Mouse (Mus musculus) liver, embryonic 15.5 days (tissue): ENCODE measurements around the gene Lemd2. TPM values are rescaled to one million over a fixed set of nuclear protein-coding genes. Genes with fewer than 3 reads are reported as not detected.
"Not testable (repeated sequence)": the region's sequence is repeated elsewhere in the genome, so short reads cannot be mapped to it uniquely, and the experiment has no call there.

Experiments used
- ATAC-seq: fragments of 200-750 bp; cut with Nextera tagmentation; 2 replicates; pipeline ENCODE4 v1.8.0; 2017; ENCODE audit warnings: moderate number of reproducible peaks, mild to moderate bottlenecking, moderate library complexity; ENCODE audit not compliant: insufficient read depth
- H3K27ac ChIP-seq: fragments of 300-500 bp; sonication (generic); replicated peaks from 2 replicates; pipeline ENCODE4 v1.5.1; 2015; ENCODE audit warnings: mild to moderate bottlenecking, inconsistent platforms
- H3K27me3 ChIP-seq: fragments of 300-500 bp; sonication (generic); 2 replicates; pipeline ENCODE4 v1.6.1; 2015; ENCODE audit warnings: mild to moderate bottlenecking, inconsistent platforms
- H3K36me3 ChIP-seq: fragments of 300-500 bp; sonication (generic); replicated peaks from 2 replicates; pipeline ENCODE4 v1.6.1; 2015; ENCODE audit warnings: moderate library complexity, mild to moderate bottlenecking, inconsistent platforms
- H3K4me1 ChIP-seq: fragments of 300-500 bp; sonication (generic); replicated peaks from 2 replicates; pipeline ENCODE4 v1.6.1; 2015; ENCODE audit warnings: inconsistent platforms
- H3K4me2 ChIP-seq: fragments of 300-500 bp; sonication (generic); 2 replicates; pipeline ENCODE4 v1.6.1; 2015; ENCODE audit warnings: moderate library complexity, mild to moderate bottlenecking, inconsistent platforms
- H3K4me3 ChIP-seq: fragments of 300-500 bp; sonication (generic); replicated peaks from 2 replicates; pipeline ENCODE4 v1.5.1; 2015; ENCODE audit warnings: mild to moderate bottlenecking, inconsistent platforms
- H3K9ac ChIP-seq: fragments of 300-500 bp; sonication (generic); 2 replicates; pipeline ENCODE4 v1.6.1; 2015; ENCODE audit warnings: moderate library complexity, mild to moderate bottlenecking, inconsistent platforms
- H3K9me3 ChIP-seq: fragments of 300-500 bp; sonication (generic); replicated peaks from 2 replicates; pipeline ENCODE4 v1.6.1; 2016; ENCODE audit warnings: inconsistent platforms
- WGBS: fragments of 180-500 bp; shearing (Covaris S2); methylation state at CpG from one replicate; pipeline ENCODE4 v1.1.7; 2015; ENCODE audit warnings: mixed read lengths; ENCODE audit not compliant: insufficient replicate concordance; 5-methylcytosine and 5-hydroxymethylcytosine counted together
- polyA plus RNA-seq: library from polyadenylated mRNA; unstranded; fragments of >200 nt; fragmentation: Nextera tagmentation; extraction: Ambion mirVana; gene quantifications from 2 replicates; pipeline ENCODE4 v1.2.1, GENCODE M21; 2015

Gene Lemd2
- polyA plus RNA-seq, 1 experiment from 2014 or later, result 4.4 TPM

- 34% methylated on average over 8 of the region's 8 CpGs for WGBS
- Histone ChIP-seq H3K4me3 (no peak overlapping the region), H3K9ac (no peak overlapping the region), H3K9me3 (no peaks in the 10 kb centered on the region), H3K27me3 (no peaks in the 10 kb centered on the region), H3K4me2 (no peak overlapping the region), H3K36me3 (no peaks in the 10 kb centered on the region), H3K27ac (no peak overlapping the region), H3K4me1 (0 out of 2 replicates have a peak, but pooled peaks cover 5% of the 10 kb centered on the region)
- ATAC-seq, result no peak
Measured at GRCm38 (mm10) chr17:27238637-27239036, 34.4 kb upstream of the Lemd2 start.

GRCm38 (mm10) chr17:27237731-27238130 lies 33.5 kb upstream of the Lemd2 start:
- no peak overlapping the region for H3K4me3 ChIP-seq
- H3K9ac ChIP-seq, result no peak overlapping the region
- no peaks in the 10 kb centered on the region for H3K36me3 ChIP-seq
- 0 out of 2 replicates have a peak, but pooled peaks cover 5% of the 10 kb centered on the region for H3K4me1 ChIP-seq
- ATAC-seq, result no peak
- 63% methylated on average over 8 of the region's 8 CpGs for WGBS
- no peaks in the 10 kb centered on the region for H3K27me3 ChIP-seq
- H3K4me2 ChIP-seq, result no peak overlapping the region
- H3K9me3 ChIP-seq, result no peaks in the 10 kb centered on the region
- H3K27ac ChIP-seq, result no peak overlapping the region

- Histone ChIP-seq H3K36me3 (no peaks in the 10 kb centered on the region), H3K9me3 (no peaks in the 10 kb centered on the region), H3K27me3 (no peaks in the 10 kb centered on the region), H3K4me1 (no peaks in the 10 kb centered on the region), H3K4me3 (no peak overlapping the region), H3K4me2 (no peak overlapping the region), H3K27ac (no peak overlapping the region), H3K9ac (no peak overlapping the region)
- WGBS, result 59% methylated on average over 7 of the region's 7 CpGs
- ATAC-seq, result no peak
Measured at GRCm38 (mm10) chr17:27233298-27233697, 29.0 kb upstream of the Lemd2 start.

- no peak for ATAC-seq
Measured at GRCm38 (mm10) chr17:27232176-27232575, 27.9 kb upstream of the Lemd2 start.

GRCm38 (mm10) chr17:27231586-27231985 lies 27.3 kb upstream of the Lemd2 start:
- not testable (repeated sequence) for ATAC-seq, H3K27ac ChIP-seq, H3K36me3 ChIP-seq, H3K4me2 ChIP-seq, H3K9me3 ChIP-seq, H3K27me3 ChIP-seq, H3K4me1 ChIP-seq, H3K9ac ChIP-seq, H3K4me3 ChIP-seq
- 74% methylated on average over 4 of the region's 4 CpGs for WGBS

More at GRCm38 (mm10) chr17:27232176-27232575, 27.9 kb upstream of the Lemd2 start:
- Histone ChIP-seq H3K4me2 (no peak overlapping the region), H3K27ac (no peak overlapping the region), H3K36me3 (no peaks in the 10 kb centered on the region), H3K9ac (no peak overlapping the region), H3K27me3 (no peaks in the 10 kb centered on the region), H3K4me3 (no peak overlapping the region), H3K9me3 (no peaks in the 10 kb centered on the region), H3K4me1 (no peaks in the 10 kb centered on the region)
- 53% methylated on average over 3 of the region's 3 CpGs for WGBS

GRCm38 (mm10) chr17:27231146-27231503 lies 26.9 kb upstream of the Lemd2 start:
- no peak overlapping the region for H3K9ac ChIP-seq
- no peaks in the 10 kb centered on the region for H3K9me3 ChIP-seq
- H3K4me2 ChIP-seq, result no peak overlapping the region
- no peak overlapping the region for H3K27ac ChIP-seq
- H3K27me3 ChIP-seq, result no peaks in the 10 kb centered on the region
- WGBS, result 48% methylated on average over 6 of the region's 6 CpGs
- H3K4me1 ChIP-seq, result no peaks in the 10 kb centered on the region
- H3K36me3 ChIP-seq, result no peaks in the 10 kb centered on the region
- ATAC-seq, result no peak
- no peak overlapping the region for H3K4me3 ChIP-seq

GRCm38 (mm10) chr17:27230455-27231145 lies 26.3 kb upstream of the Lemd2 start:
- Histone ChIP-seq H3K27ac (no peak overlapping the region), H3K9me3 (no peaks in the 10 kb centered on the region), H3K4me1 (no peaks in the 10 kb centered on the region), H3K4me3 (no peak overlapping the region), H3K9ac (no peak overlapping the region), H3K4me2 (no peak overlapping the region), H3K36me3 (no peaks in the 10 kb centered on the region), H3K27me3 (no peaks in the 10 kb centered on the region)
- WGBS, result 42% methylated on average over 8 of the region's 8 CpGs
- no peak for ATAC-seq

- Histone ChIP-seq H3K4me1 (no peaks in the 10 kb centered on the region), H3K9me3 (no peaks in the 10 kb centered on the region), H3K4me3 (no peak overlapping the region), H3K9ac (no peak overlapping the region), H3K27ac (no peak overlapping the region), H3K36me3 (no peaks in the 10 kb centered on the region), H3K27me3 (no peaks in the 10 kb centered on the region), H3K4me2 (no peak overlapping the region)
- WGBS, result 27% methylated on average over 14 of the region's 14 CpGs
- no peak for ATAC-seq
Measured at GRCm38 (mm10) chr17:27229710-27230454, 25.6 kb upstream of the Lemd2 start.

- Histone ChIP-seq H3K4me3 (no peak overlapping the region), H3K9me3 (no peaks in the 10 kb centered on the region), H3K36me3 (no peaks in the 10 kb centered on the region), H3K27me3 (no peaks in the 10 kb centered on the region), H3K27ac (no peak overlapping the region), H3K9ac (no peak overlapping the region), H3K4me1 (no peaks in the 10 kb centered on the region), H3K4me2 (no peak overlapping the region)
- no peak for ATAC-seq
- WGBS, result 21% methylated on average over 11 of the region's 11 CpGs
Measured at GRCm38 (mm10) chr17:27228216-27228915, 24.1 kb upstream of the Lemd2 start.

GRCm38 (mm10) chr17:27227258-27227657 lies 23.0 kb upstream of the Lemd2 start:
- H3K9ac ChIP-seq, result no peak overlapping the region
- ATAC-seq, result no peak
- no peak overlapping the region for H3K27ac ChIP-seq
- H3K9me3 ChIP-seq, result no peaks in the 10 kb centered on the region
- H3K4me2 ChIP-seq, result no peak overlapping the region
- WGBS, result 54% methylated on average over 7 of the region's 7 CpGs
- H3K4me3 ChIP-seq, result no peak overlapping the region
- H3K27me3 ChIP-seq, result no peaks in the 10 kb centered on the region
- H3K4me1 ChIP-seq, result no peaks in the 10 kb centered on the region
- H3K36me3 ChIP-seq, result no peaks in the 10 kb centered on the region

GRCm38 (mm10) chr17:27226701-27227100 lies 22.4 kb upstream of the Lemd2 start:
- 41% methylated on average over 3 of the region's 3 CpGs for WGBS
- H3K9ac ChIP-seq, result no peak overlapping the region
- no peak overlapping the region for H3K4me2 ChIP-seq
- no peaks in the 10 kb centered on the region for H3K27me3 ChIP-seq
- H3K4me1 ChIP-seq, result no peaks in the 10 kb centered on the region
- H3K9me3 ChIP-seq, result no peaks in the 10 kb centered on the region
- no peak for ATAC-seq
- H3K4me3 ChIP-seq, result no peak overlapping the region
- H3K36me3 ChIP-seq, result no peaks in the 10 kb centered on the region
- no peak overlapping the region for H3K27ac ChIP-seq
